Mouse (Mus musculus) cerebellum, postnatal 10 days (tissue): ENCODE measurements around the gene Wdr45b.
"Not testable (repeated sequence)": the region's sequence is repeated elsewhere in the genome, so short reads cannot be mapped to it uniquely, and the experiment has no call there.

Experiments used
- DNase-seq, 2 experiments: peaks; one replicate each; pipeline ENCODE4 v3.0.0; 2021; ENCODE audit warnings: mixed read lengths in 2 of 2

Gene Wdr45b

DNA sequence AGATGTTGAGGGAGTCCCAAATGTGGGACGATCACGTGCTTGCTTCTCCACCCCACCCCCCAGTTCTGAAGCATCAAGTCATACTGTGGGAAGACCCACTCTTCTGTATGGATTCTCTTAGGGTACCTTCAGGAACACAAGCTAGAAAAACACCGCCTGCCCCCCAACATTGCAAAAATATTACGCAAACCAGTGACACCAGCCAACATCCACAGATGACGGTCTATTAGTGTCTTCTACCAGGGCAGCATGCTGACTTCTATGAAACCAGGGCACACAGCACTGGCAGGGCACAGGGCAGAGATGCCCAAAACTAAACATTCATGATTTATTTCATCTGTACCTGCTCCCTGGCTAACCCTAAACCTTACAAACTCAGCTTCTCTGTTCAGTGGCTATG lies 27.6 kb downstream of the Wdr45b start:
- DNase-seq = no peak

DNA sequence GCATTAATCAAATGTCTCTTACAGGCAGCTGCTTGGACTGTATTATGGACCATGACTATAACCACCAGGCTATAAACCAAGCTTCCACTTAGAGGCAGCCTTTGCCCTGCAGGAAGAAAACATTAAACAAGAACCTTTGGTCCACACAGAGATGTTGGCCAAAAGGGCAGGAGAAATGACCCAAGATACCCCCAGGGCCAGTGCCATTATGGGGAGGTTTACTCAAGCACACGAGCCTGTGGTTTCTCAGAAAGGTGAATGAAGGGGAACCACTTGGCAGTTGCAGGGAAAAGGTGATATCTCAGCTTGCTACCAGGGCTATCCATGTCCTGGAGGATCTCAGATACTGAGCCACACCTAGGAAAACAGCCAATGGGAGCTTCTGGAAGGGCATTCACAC lies 28.2 kb downstream of the Wdr45b start:
- DNase-seq = no peak

DNA sequence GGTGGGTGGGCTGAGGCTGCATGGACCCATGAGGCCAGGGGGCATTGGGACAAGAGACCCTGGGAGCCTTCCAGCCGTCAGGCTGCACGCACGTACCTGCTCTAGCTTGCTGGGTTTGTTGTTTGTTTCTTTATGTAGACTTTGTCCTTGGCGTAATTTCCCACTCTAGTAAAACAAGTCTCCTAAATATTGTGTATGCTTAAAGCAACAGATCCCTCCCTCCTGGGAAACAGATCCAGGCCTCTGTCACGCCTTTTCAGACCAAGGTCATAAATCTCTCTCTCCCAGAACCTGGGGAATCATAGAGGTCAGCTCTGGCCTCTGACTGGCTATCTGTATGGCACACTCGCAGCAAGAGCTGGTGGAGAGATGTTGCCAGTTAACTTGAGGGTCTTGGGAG lies 46.5 kb downstream of the Wdr45b start:
- DNase-seq = not testable (repeated sequence)

DNA sequence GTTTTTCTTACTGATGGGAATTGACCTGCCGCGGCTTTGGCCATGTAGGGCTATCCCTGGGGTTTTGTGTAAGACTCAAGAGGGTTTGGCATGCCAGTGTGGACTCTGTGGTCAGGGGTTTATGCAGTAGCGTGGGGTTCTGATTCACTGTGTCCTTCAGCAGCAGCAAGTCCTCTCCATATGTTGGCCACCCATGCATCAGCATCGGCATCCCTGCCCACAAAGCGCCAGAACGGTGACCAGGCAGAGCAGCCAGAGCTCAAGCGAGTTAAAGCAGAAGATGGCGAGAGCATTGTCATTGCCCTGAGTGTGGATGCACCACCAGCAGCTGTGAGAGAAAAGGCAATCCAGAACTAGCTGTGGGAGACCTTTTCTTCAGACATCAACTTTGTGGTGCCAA lies 47.6 kb downstream of the Wdr45b start:
- no peak for DNase-seq

DNA sequence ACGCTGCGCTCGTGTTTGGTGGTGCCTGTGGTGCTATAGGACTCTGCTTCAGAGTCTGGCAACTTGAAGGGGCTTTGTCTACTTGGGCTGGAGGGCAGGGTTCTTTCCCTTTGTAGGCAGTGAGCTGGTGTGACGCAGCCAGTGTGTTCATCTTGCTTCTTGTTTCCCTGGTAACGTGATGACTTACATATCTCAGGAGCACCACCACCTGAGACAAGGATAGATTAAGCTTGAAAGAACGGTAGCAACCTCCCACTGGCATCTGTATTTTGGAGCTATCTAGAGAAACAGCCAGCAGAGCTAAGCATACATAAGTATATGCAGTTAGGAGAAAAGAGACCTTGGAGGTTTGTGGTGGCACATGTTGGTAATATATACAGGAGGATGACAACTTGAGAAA lies 48.9 kb downstream of the Wdr45b start:
- DNase-seq = no peak

DNA sequence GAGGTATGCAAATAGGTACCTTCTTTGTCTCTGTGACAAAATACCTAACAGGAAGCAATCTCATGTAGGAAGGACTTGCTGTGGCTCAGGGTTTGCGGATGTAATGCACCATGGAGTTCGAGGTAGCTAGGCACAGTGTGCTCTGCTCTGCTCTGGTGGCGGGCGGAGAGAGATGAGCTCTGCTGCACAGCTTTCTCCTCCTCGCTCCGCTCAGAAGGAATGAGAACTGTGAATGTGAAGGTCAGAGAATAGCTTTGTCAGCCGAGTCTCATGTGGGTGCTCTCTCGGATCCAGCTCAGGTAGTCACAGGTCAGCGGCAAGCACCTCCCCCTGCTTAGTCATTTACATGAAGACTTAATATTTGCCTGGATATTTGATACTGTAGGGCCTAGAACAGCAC lies 54.0 kb downstream of the Wdr45b start:
- DNase-seq = no peak

DNA sequence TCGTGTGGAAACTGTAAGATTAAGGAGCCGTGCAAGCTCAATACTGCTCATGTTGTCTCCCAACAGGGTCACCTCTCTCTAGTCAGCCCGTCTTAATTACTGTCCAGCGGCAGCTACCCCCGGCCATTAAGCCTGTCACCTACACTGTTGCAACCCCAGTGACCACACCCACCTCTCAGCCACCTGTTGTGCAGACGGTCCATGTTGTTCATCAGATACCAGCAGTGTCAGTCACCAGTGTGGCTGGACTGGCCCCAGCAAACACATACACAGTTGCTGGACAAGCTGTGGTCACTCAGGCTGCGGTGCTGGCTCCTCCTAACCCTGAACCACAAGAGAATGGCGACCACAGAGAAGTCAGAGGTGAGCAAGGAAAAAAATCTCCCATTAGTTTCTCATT lies 55.8 kb downstream of the Wdr45b start:
- no peak for DNase-seq

DNA sequence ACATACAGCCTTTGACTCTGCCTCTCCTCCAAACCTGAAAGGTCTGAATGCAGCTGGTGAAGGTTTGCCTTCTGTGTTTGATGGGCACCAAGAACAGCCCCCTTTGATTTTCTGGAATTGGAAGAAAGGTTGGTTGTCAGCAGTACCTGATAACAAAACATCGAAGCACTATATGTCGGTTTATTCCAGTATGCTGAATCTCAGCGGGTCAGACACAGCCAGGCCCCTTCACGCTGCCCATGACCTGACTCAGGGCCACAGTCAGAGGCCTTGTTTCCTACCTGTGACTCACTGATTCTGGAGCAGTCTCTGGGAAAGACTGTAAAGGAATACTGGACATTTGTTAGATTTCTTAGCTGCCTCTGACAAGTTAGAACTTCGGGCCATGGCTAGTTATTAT lies 59.5 kb downstream of the Wdr45b start:
- DNase-seq = no peak

DNA sequence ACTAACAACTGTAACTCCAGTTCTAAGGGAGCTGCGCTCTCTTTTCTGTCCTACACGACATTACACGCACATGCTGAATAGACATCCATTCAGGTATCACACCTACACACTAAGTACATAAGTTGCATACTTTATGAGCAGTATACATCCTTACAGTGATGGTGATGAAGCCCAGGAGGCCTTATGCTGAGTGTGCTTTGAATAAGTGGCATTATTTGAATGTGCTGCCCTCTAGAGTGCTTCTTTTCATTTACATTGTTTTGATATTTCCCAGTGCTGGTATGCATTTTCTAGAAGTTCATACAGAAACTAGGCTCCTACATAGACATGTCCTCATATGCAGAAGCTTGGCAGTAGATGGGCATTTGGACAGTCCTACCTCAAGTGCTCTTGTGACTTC lies 64.4 kb downstream of the Wdr45b start:
- DNase-seq = no peak

DNA sequence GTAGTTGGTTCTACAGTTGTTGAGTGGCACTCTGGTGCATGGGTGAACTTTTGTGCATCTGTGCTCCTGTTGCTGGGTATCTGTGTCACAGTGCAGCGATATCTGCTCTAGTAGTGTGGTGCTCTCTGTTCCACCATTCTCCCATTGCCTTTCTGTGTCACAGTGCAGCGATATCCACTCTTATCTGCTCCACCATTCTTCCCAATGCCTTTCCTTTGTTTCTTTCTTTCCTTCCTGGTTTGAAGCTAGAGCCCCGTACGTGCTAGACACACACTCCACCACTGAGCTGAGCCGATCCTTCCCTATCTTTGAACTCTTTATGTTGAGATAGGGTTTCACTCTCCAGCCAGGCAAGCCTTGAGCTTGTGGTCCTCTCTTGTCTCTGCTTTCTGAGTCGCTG lies 71.3 kb downstream of the Wdr45b start:
- DNase-seq = no peak

DNA sequence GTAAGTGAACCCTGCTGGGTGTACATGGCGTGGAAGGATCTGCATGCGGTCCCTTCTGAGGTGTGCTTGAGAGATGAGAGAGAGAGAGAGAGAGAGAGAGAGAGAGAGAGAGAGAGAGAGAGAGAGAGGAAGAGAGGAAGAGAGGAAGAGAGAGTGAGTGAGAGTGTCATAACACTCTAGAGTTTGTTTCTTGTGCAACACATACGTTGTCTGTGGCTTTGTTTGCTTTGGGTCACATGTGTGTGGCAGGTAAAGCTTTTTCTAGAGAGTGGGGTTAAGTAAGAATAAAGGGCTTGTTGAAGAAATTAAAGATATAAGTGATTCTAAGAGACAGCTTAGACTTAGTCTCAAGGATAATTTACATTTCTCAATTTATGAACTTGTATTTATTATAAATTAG lies 76.2 kb downstream of the Wdr45b start:
- DNase-seq = no peak

DNA sequence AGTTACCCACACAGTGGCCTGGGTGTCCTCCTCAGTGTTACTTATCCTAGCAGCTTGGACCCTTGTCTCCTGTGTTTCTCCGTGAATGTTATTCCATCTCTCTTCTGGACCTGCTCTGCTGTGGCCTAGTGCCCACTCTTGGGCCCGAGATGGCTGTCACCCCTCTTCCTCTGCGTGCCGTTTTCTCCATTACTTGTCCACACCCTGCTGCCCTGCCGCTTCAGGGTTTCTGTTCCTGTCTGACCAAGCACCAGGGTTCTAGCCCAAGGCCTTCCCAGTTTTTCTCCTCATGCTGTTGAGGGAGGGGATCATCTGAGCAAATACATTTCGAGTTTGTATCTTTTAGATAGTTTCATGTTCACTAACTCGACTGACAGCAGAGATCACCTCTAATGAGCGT lies 76.7 kb downstream of the Wdr45b start:
- no peak for DNase-seq
